Mouse (Mus musculus): ENCODE measurements around the gene Apol9a.

The Apol9a gene

GRCm38 (mm10) chr15:77377419-77377818, 33.5 kb downstream of the Apol9a start:
- no peak for DNase-seq (ENCODE audit: low spot score in 2 of 2)

- DNase-seq (ENCODE audit: low spot score in 2 of 2) = no peak
These were observed 34.0 kb downstream of the Apol9a start for GRCm38 (mm10) chr15:77376920-77377319.

GRCm38 (mm10) chr15:77370588-77370987, 40.3 kb downstream of the Apol9a start:
- no peak for DNase-seq (ENCODE audit: low spot score in 2 of 2)

- no peak for DNase-seq (ENCODE audit: low spot score in 2 of 2)
These were observed 41.0 kb downstream of the Apol9a start for GRCm38 (mm10) chr15:77369981-77370380.

- peak; percentile 18 to 47 for DNase-seq (ENCODE audit: low spot score in 2 of 2)
These were observed 42.1 kb downstream of the Apol9a start for GRCm38 (mm10) chr15:77368818-77369320.

GRCm38 (mm10) chr15:77368148-77368547, 42.8 kb downstream of the Apol9a start:
- DNase-seq (ENCODE audit: low spot score in 2 of 2) = peak; percentile 94 to 96

GRCm38 (mm10) chr15:77367504-77367903, 43.4 kb downstream of the Apol9a start:
- no peak for DNase-seq (ENCODE audit: low spot score in 2 of 2)

GRCm38 (mm10) chr15:77366706-77367484, 44.0 kb downstream of the Apol9a start:
- peak; percentile 65 to 86 for DNase-seq (ENCODE audit: low spot score in 2 of 2)

GRCm38 (mm10) chr15:77365700-77366570, 45.0 kb downstream of the Apol9a start:
- no peak for DNase-seq (ENCODE audit: low spot score in 2 of 2)

- DNase-seq (ENCODE audit: low spot score in 2 of 2) = peak; percentile 28 to 32
These were observed 46.9 kb downstream of the Apol9a start for GRCm38 (mm10) chr15:77364026-77364425.

GRCm38 (mm10) chr15:77363578-77363977, 47.4 kb downstream of the Apol9a start:
- DNase-seq (ENCODE audit: low spot score in 2 of 2) = no peak

GRCm38 (mm10) chr15:77362952-77363351, 48.0 kb downstream of the Apol9a start:
- DNase-seq (ENCODE audit: low spot score in 2 of 2) = no peak

- no peak for DNase-seq (ENCODE audit: low spot score in 2 of 2)
These were observed 51.0 kb downstream of the Apol9a start for GRCm38 (mm10) chr15:77359905-77360304.

GRCm38 (mm10) chr15:77359486-77359885, 51.4 kb downstream of the Apol9a start:
- DNase-seq (ENCODE audit: low spot score in 2 of 2) = peak; percentile 23 to 47

GRCm38 (mm10) chr15:77359084-77359483, 51.9 kb downstream of the Apol9a start:
- DNase-seq (ENCODE audit: low spot score in 2 of 2) = no peak

GRCm38 (mm10) chr15:77358320-77359040, 52.5 kb downstream of the Apol9a start:
- peak; percentile 77 to 87 for DNase-seq (ENCODE audit: low spot score in 2 of 2)

- DNase-seq (ENCODE audit: low spot score in 2 of 2) = no peak
These were observed 54.6 kb downstream of the Apol9a start for GRCm38 (mm10) chr15:77356248-77356810.

GRCm38 (mm10) chr15:77354848-77355551, 55.9 kb downstream of the Apol9a start:
- no peak for DNase-seq (ENCODE audit: low spot score in 2 of 2)

- DNase-seq (ENCODE audit: low spot score in 2 of 2) = no peak
These were observed 56.5 kb downstream of the Apol9a start for GRCm38 (mm10) chr15:77354496-77354847.

Data from urinary bladder, postnatal 36 days (tissue).